ENCODE assay signal across 8 mouse cellular contexts in the genomic region with DNA sequence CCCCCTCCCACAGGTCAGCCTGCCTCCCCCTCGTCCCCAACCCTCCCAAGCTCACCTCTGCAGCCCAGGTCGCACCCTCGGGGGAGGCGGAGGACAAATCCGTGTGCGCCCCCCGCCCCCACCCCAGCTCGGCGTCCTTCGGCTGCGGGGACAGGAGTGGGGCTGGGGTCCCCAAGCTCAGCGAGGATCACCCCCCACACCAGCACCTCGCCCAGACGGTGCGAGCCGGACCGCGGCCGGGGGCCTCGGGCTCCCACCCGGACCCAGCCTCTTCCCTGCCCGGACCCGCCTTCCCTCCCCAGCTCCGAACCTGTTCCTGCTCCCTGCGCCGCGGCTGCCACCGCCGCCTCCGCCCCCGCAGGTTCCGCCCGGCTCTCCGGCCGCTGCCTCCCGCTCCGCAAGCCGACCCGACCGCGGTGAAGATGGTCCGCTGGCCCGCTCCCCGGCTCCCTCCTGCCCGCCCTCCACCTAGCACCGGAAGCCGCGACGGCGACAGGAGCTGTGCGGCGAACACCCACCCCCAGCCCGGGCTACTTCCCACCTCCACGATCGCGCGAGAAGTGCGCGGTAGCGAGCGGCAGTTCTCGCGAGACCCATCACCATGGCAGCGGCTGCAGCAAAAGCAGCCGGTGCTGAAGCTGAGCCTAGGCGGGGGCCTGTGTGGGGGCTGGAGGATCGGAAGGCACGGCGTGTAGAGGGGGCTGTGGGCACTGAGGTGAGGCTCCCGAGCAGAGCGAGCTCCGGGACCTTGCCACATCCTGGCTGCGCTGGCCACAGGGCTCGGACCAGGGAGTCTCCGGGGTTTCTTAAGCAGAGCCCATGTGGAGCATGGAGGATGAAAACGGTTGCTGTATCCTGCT. TPM values are rescaled to one million over a fixed set of nuclear protein-coding genes. Genes with fewer than 3 reads are reported as not detected.
A peak's percentile ranks its signal among the peaks of the same experiment; 100 is the strongest.
DNase-seq lines count a peak whose midpoint lies in the region; ATAC-seq and TF ChIP-seq lines count a peak whose summit lies in the region.

A gene (minus strand): TSS at position 545 of the 860 bp plus-strand sequence.

- intact Hi-C loops in gastrocnemius, adult 2 months (cut with DNase I): no loop called here
- intact Hi-C loops in left cerebral cortex, adult 2 months (cut with DNase I): no loop called here

- WGBS in hindbrain, postnatal 0 days: 1% methylated on average over 72 of the region's 76 CpGs

- 0 out of 2 replicates have a peak, but pooled peaks cover 11% of the 10 kb centered on the region for H3K36me3 ChIP-seq in hindbrain, postnatal 0 days (ENCODE audit: insufficient read depth, low read length)

- no peaks in the 10 kb centered on the region for H3K9me3 ChIP-seq in hindbrain, postnatal 0 days (ENCODE audit: low read length)

- peak within 1 kb of the TSS; percentile 96 for H3K9ac ChIP-seq in hindbrain, postnatal 0 days (replicated peaks; ENCODE audit: low read length)

- peaks cover 9% of the 10 kb centered on the region for H3K4me1 ChIP-seq in hindbrain, postnatal 0 days (ENCODE audit: insufficient read depth, low read length)

- H3K27me3 ChIP-seq in hindbrain, postnatal 0 days (ENCODE audit: insufficient read depth, low read length): no peaks in the 10 kb centered on the region

- ATAC-seq in hindbrain, postnatal 0 days: peak; percentile 97
- ATAC-seq in megakaryocyte, adult 5-6 weeks (ENCODE audit: poor library complexity, severe bottlenecking): peak; percentile 95

- H3K27ac ChIP-seq in gastrocnemius, adult 2 months: peak within 1 kb of the TSS; percentile 88
- peak within 1 kb of the TSS; percentile 93 for H3K27ac ChIP-seq in hindbrain, postnatal 0 days
- peak within 1 kb of the TSS; percentile 98 for H3K27ac ChIP-seq in left cerebral cortex, adult 2 months

- no peak for TF ChIP-seq CTCF in gastrocnemius, adult 2 months (IDR thresholded peaks at IDR 0.05)
- TF ChIP-seq CTCF in hindbrain, postnatal 0 days (IDR thresholded peaks at IDR 0.05; ENCODE audit: low read depth): 0 out of 2 replicates have a peak, but pooled peaks have one; percentile 4
- TF ChIP-seq CTCF in left cerebral cortex, adult 2 months (IDR thresholded peaks at IDR 0.05): no peak

- peak; percentile 89 for DNase-seq in WW6 (ENCODE audit: low read depth, low spot score)
- DNase-seq in cerebellum, postnatal 4 days (ENCODE audit: low spot score in 2 of 2): peak; percentile 94 to 96
- peak; percentile 97 for DNase-seq in gastrocnemius, adult 2 months
- DNase-seq in hindbrain, postnatal 0 days (ENCODE audit: low spot score): peak; percentile 98
- DNase-seq in left cerebral cortex, adult 2 months (ENCODE audit: extremely low spot score in 1 of 2, low spot score in 2 of 2): peak; percentile 97
- peak; percentile 97 for DNase-seq in right cerebral cortex, adult 2 months (ENCODE audit: low spot score in 2 of 2)
- DNase-seq in urinary bladder, postnatal 14 days (ENCODE audit: low spot score): peak; percentile 96

- peak within 1 kb of the TSS; percentile 66 for H3K4me2 ChIP-seq in hindbrain, postnatal 0 days (ENCODE audit: low read depth, low read length)

- H3K4me3 ChIP-seq in gastrocnemius, adult 2 months: peak within 1 kb of the TSS; percentile 98
- H3K4me3 ChIP-seq in hindbrain, postnatal 0 days (ENCODE audit: low read length): peak within 1 kb of the TSS; percentile 92
- peak within 1 kb of the TSS; percentile 96 for H3K4me3 ChIP-seq in left cerebral cortex, adult 2 months

RNA-seq across cellular contexts. Expression of the gene that starts here (rescaled TPM):
- 1 to 10 TPM; 8.1 to 9.4 TPM for total RNA-seq in gastrocnemius, adult 2 months (2021)
- 127 TPM in 2 replicates for total RNA-seq in hindbrain, postnatal 0 days (2014; rRNA removed)
- polyA plus RNA-seq in hindbrain, postnatal 0 days (2015; fragmentation: Nextera tagmentation; extraction: Ambion mirVana): 80.7 and 92.9 TPM in 2 replicates
- 100 to 1,000 TPM; 749 to 756 TPM for total RNA-seq in left cerebral cortex, adult 2 months (2021)
- total RNA-seq in megakaryocyte, adult 5-6 weeks (2015): 28.3 and 35.9 TPM in 2 replicates
- total RNA-seq in megakaryocyte, adult 5-6 weeks (2017): 33.8 and 37.8 TPM in 2 replicates

Comparison
In these comparisons a context has a peak if more than half of its experiments do, and no peak if none do; other contexts are left out.
1. Peak in every context shown above with its lines: DNase-seq, ATAC-seq, H3K4me3 ChIP-seq and H3K27ac ChIP-seq.